Mouse (Mus musculus) monocyte, adult 5-6 weeks (primary cell): ENCODE data around the gene Hey2. TPM values are rescaled to one million over a fixed set of nuclear protein-coding genes. Genes with fewer than 3 reads are reported as not detected.

Experiments
- ATAC-seq: fragments of 153-309, 156-312 bp; replicated peaks from 2 replicates; pipeline ENCODE4 v1.8.0; 2017; ENCODE audit warnings: mild to moderate bottlenecking; ENCODE audit not compliant: low TSS enrichment, insufficient number of reproducible peaks, severe bottlenecking, poor library complexity, low FRiP score
- total RNA-seq: library from RNA; stranded (forward); fragments of 200-1000, 200-491, 200-594 nt; gene quantifications from 3 replicates; pipeline ENCODE4 v1.2.3, GENCODE M21; 2017

The Hey2 gene
- total RNA-seq, 1 experiment from 2014 or later, result not detected

DNA sequence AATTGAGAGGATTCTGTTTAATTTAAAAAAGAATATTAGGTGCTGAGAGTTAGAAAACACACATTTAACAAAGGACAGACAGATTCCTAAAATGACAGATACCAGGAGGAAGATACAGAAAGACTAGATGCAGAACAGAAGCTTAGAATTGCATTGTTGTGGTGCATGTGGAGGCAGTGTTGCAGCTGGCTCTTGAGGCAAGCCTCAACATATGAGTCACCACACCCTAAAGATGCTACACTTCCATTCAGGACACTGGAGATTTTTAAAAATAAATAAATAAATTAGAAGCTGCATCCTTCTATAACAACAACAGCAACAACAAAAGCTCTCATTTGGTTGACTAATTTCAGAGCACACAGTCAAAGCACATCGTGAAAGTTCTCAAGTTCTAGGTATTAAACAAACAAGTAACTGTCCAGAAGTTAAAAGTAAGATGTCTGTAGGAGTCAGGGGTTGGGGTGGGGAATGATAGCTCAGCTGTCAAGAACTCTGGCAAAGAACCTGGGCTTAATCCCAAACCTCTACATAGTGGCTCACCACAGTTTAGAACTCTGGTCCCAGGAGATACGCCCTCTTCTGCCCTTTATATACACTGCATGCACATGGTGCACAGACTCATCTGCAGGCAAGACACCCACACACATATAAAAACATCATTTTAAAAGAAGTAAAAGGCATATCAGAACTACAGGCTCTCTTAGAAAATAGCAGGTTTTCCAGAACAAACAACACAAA lies 42.7 kb downstream of the Hey2 start:
- no peak for ATAC-seq

DNA sequence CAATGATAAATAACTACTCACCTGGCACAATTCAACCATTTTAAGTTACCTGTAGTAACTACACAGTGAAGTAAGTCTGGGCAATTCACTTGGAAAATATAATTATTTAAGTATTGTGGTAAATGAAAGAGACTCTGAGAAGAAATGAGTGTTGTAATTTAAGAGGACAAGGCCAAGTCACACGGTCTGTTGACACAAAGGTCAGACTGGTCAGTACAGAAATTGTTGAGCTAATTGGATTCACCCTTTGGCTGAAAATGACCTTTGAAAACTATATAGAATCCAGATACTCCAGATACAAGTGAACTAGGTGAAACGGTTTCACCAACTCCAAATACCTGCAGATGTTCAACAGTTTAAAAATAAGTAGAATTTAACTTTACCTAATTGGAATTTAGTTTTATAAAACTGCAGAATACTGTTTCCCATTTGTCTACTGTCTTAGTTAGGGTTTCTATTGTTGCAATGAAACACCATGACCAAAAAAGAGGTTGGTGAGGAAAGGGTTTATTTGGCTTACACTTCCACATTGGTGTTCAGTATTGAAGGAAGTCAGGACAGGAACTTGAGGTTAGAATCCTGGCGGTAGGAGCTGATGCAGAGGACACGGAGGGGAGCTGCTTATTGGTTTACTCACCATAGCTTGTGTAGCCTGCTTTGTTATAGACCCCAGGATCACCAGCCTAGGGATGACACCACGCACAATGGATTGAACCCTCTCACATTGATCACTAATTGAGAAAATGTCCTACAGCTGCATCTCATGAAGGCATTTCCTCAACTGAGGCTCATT lies 45.9 kb downstream of the Hey2 start:
- no peak for ATAC-seq

GRCm38 (mm10) chr10:30791016-30791415 lies 51.6 kb downstream of the Hey2 start:
- ATAC-seq, result no peak

DNA sequence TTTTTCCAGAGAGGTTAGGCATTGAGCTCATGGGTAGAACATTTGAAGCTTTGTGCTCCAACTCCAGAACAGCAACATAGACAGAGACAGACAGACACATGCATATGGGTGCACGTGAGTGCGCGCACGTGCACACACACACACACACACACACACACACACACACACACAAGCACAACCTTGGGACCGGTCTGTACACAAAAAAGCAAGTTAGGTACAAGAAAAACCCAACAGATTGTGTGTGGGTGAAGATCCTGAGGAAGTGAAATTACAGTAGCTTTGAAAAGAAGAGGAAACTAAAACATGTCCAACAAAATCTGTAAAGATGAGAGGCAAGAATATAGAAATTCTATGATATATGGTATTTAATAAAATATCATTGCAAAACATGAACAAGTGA lies 53.1 kb downstream of the Hey2 start:
- ATAC-seq, result no peak

DNA sequence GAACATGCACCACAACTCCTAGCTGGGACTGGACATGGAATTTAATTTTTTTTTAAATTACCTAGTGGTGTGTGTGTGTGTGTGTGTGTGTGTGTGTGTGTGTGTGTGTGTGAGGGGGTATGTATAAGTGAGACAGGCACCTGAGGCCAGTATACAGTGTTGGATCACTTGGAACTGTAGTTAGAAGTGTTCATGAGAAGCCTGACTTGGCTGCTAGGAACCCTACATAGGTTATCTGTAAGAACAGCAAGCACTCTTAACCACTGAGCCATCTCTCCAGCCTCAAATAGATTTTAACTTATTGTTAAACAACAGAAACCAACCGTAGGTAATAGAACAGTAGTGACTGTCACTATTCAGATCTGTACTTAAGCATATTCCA lies 54.3 kb downstream of the Hey2 start:
- ATAC-seq, result no peak

- ATAC-seq, result no peak
These were observed 54.8 kb downstream of the Hey2 start for GRCm38 (mm10) chr10:30787684-30788339.

- no peak for ATAC-seq
These were observed 56.4 kb downstream of the Hey2 start for GRCm38 (mm10) chr10:30786103-30786754.

Other genes starting within 250 kb of the Hey2 start
- 9.3 to 29.2 TPM (median 18.8 TPM) in 3 replicates for gene Trmt11, start 242.1 kb downstream of the Hey2 start, total RNA-seq
- 18.7 to 22.6 TPM (median 19.9 TPM) in 3 replicates for gene Hint3, start 213.2 kb downstream of the Hey2 start, total RNA-seq
- 13.8 to 20.5 TPM (median 15.5 TPM) in 3 replicates for gene Ncoa7, start 39.5 kb downstream of the Hey2 start, total RNA-seq